Mouse (Mus musculus) kidney, embryonic 14.5 days (tissue): Measurements from ENCODE around the gene Clnk. TPM values are rescaled to one million over a fixed set of nuclear protein-coding genes. Genes with fewer than 3 reads are reported as not detected.
"Not testable (repeated sequence)": the region's sequence is repeated elsewhere in the genome, so short reads cannot be mapped to it uniquely, and the experiment has no call there.

Experiments
- ATAC-seq: fragments of 200-750 bp; cut with Nextera tagmentation; 2 replicates; pipeline ENCODE4 v1.8.0; 2017; ENCODE audit warnings: moderate number of reproducible peaks, mild to moderate bottlenecking, moderate TSS enrichment, moderate library complexity; ENCODE audit not compliant: low FRiP score, low TSS enrichment
- H3K27ac ChIP-seq: fragments of 300-500 bp; sonication (generic); 2 replicates; pipeline ENCODE4 v1.5.1; 2014; ENCODE audit warnings: low read depth, mild to moderate bottlenecking, low read length, moderate library complexity, mixed read lengths
- H3K27me3 ChIP-seq: fragments of 300-500 bp; sonication (generic); 2 replicates; pipeline ENCODE4 v1.6.1; 2014; ENCODE audit warnings: mild to moderate bottlenecking, low read length; ENCODE audit not compliant: control insufficient read depth, insufficient read depth
- H3K36me3 ChIP-seq: fragments of 300-500 bp; sonication (generic); 2 replicates; pipeline ENCODE4 v1.6.1; 2014; ENCODE audit warnings: low read length, mixed read lengths; ENCODE audit not compliant: control insufficient read depth, insufficient read depth
- H3K4me1 ChIP-seq: fragments of 300-500 bp; sonication (generic); 2 replicates; pipeline ENCODE4 v1.6.1; 2014; ENCODE audit warnings: low read length, mixed read lengths; ENCODE audit not compliant: control insufficient read depth, insufficient read depth
- H3K4me2 ChIP-seq: fragments of 300-500 bp; sonication (generic); replicated peaks from 2 replicates; pipeline ENCODE4 v1.6.1; 2014; ENCODE audit warnings: low read depth, mild to moderate bottlenecking, low read length
- H3K4me3 ChIP-seq: fragments of 300-500 bp; sonication (generic); 2 replicates; pipeline ENCODE4 v1.5.1; 2014; ENCODE audit warnings: mild to moderate bottlenecking, low read length
- H3K9ac ChIP-seq: fragments of 300-500 bp; sonication (generic); 2 replicates; pipeline ENCODE4 v1.6.1; 2014; ENCODE audit warnings: low read depth, mild to moderate bottlenecking, low read length, moderate library complexity
- H3K9me3 ChIP-seq: fragments of 300-500 bp; sonication (generic); 2 replicates; pipeline ENCODE4 v1.6.1; 2016; ENCODE audit warnings: low read length; ENCODE audit not compliant: control insufficient read depth
- WGBS: fragments of 180-500 bp; shearing (Covaris S2); extraction: QIAGEN DNeasy Blood & Tissue Kit; methylation state at CpG from one replicate; pipeline ENCODE4 v1.1.7; 2014; 5-methylcytosine and 5-hydroxymethylcytosine counted together
- polyA plus RNA-seq: library from polyadenylated mRNA; unstranded; fragments of >200 nt; fragmentation: Nextera tagmentation; extraction: Ambion mirVana; gene quantifications from 2 replicates; pipeline ENCODE4 v1.2.1, GENCODE M21; 2014

Gene Clnk
- polyA plus RNA-seq: not detected in 2 replicates

- no peaks in the 10 kb centered on the region for H3K9me3 ChIP-seq
- no peaks in the 10 kb centered on the region for H3K4me1 ChIP-seq
- H3K9ac ChIP-seq: no peak within 1 kb of the TSS
- no peak within 1 kb of the TSS for H3K27ac ChIP-seq
- no peak within 1 kb of the TSS for H3K4me3 ChIP-seq
- no peaks in the 10 kb centered on the region for H3K36me3 ChIP-seq
- H3K4me2 ChIP-seq: no peak within 1 kb of the TSS
- H3K27me3 ChIP-seq: no peaks in the 10 kb centered on the region
- WGBS: 88% methylated on average over 11 of the region's 11 CpGs
- no peak for ATAC-seq
Measured at GRCm38 (mm10) chr5:38876622-38877021, at the start of gene Clnk. TSS of gene Clnk (minus strand) at chr5:38876812.

GRCm38 (mm10) chr5:38905271-38905670 lies 28.7 kb upstream of the Clnk start:
- H3K9ac ChIP-seq: no peak overlapping the region
- no peaks in the 10 kb centered on the region for H3K36me3 ChIP-seq
- no peak overlapping the region for H3K4me2 ChIP-seq
- H3K9me3 ChIP-seq: no peaks in the 10 kb centered on the region
- H3K27me3 ChIP-seq: no peaks in the 10 kb centered on the region
- no peak for ATAC-seq
- no peaks in the 10 kb centered on the region for H3K4me1 ChIP-seq
- H3K4me3 ChIP-seq: no peak overlapping the region
- WGBS: 40% methylated on average over 3 of the region's 3 CpGs
- H3K27ac ChIP-seq: no peak overlapping the region

- Histone ChIP-seq H3K27me3 (no peaks in the 10 kb centered on the region), H3K9ac (no peak overlapping the region), H3K4me2 (no peak overlapping the region), H3K4me1 (no peaks in the 10 kb centered on the region), H3K36me3 (no peaks in the 10 kb centered on the region), H3K27ac (no peak overlapping the region), H3K9me3 (no peaks in the 10 kb centered on the region), H3K4me3 (no peak overlapping the region)
- no peak for ATAC-seq
- WGBS: 93% methylated on average over 3 of the region's 3 CpGs
Measured at GRCm38 (mm10) chr5:38904528-38905044, 28.0 kb upstream of the Clnk start.

- no peak overlapping the region for H3K4me2 ChIP-seq
- no peaks in the 10 kb centered on the region for H3K36me3 ChIP-seq
- no peak overlapping the region for H3K27ac ChIP-seq
- no peaks in the 10 kb centered on the region for H3K27me3 ChIP-seq
- no peak for ATAC-seq
- no peak overlapping the region for H3K9ac ChIP-seq
- no peaks in the 10 kb centered on the region for H3K4me1 ChIP-seq
- H3K4me3 ChIP-seq: no peak overlapping the region
- no peaks in the 10 kb centered on the region for H3K9me3 ChIP-seq
- whole genome bisulfite sequencing: 85% methylated on average over 3 of the region's 3 CpGs
Measured at GRCm38 (mm10) chr5:38902889-38903288, 26.3 kb upstream of the Clnk start.

- no peak overlapping the region for H3K27ac ChIP-seq
- H3K9me3 ChIP-seq: no peaks in the 10 kb centered on the region
- no peak for ATAC-seq
- no peak overlapping the region for H3K4me2 ChIP-seq
- no peaks in the 10 kb centered on the region for H3K36me3 ChIP-seq
- H3K27me3 ChIP-seq: no peaks in the 10 kb centered on the region
- WGBS: 75% methylated on average over 2 of the region's 2 CpGs
- H3K9ac ChIP-seq: no peak overlapping the region
- H3K4me1 ChIP-seq: no peaks in the 10 kb centered on the region
- no peak overlapping the region for H3K4me3 ChIP-seq
Measured at GRCm38 (mm10) chr5:38899051-38899450, 22.4 kb upstream of the Clnk start.

- H3K4me2 ChIP-seq: no peak overlapping the region
- 84% methylated on average over 1 of the region's 1 CpGs for WGBS
- no peak for ATAC-seq
Measured at GRCm38 (mm10) chr5:38888646-38889045, 12.0 kb upstream of the Clnk start.

GRCm38 (mm10) chr5:38886623-38887275 lies 10.1 kb upstream of the Clnk start:
- Histone ChIP-seq H3K9ac (no peak overlapping the region), H3K27me3 (no peaks in the 10 kb centered on the region), H3K27ac (no peak overlapping the region), H3K4me2 (no peak overlapping the region), H3K9me3 (no peaks in the 10 kb centered on the region), H3K4me3 (no peak overlapping the region), H3K36me3 (no peaks in the 10 kb centered on the region), H3K4me1 (no peaks in the 10 kb centered on the region)
- 84% methylated on average over 2 of the region's 2 CpGs for WGBS
- ATAC-seq: no peak

More at GRCm38 (mm10) chr5:38888646-38889045, 12.0 kb upstream of the Clnk start:
- no peaks in the 10 kb centered on the region for H3K9me3 ChIP-seq
- no peaks in the 10 kb centered on the region for H3K4me1 ChIP-seq
- no peak overlapping the region for H3K4me3 ChIP-seq
- H3K27me3 ChIP-seq: no peaks in the 10 kb centered on the region
- no peaks in the 10 kb centered on the region for H3K36me3 ChIP-seq
- H3K27ac ChIP-seq: no peak overlapping the region
- no peak overlapping the region for H3K9ac ChIP-seq

GRCm38 (mm10) chr5:38882635-38883034 lies 6.0 kb upstream of the Clnk start:
- WGBS: 100% methylated on average over 1 of the region's 1 CpGs
- not testable (repeated sequence) for ATAC-seq, H3K4me1 ChIP-seq, H3K36me3 ChIP-seq, H3K9ac ChIP-seq, H3K27ac ChIP-seq, H3K4me3 ChIP-seq, H3K27me3 ChIP-seq, H3K4me2 ChIP-seq, H3K9me3 ChIP-seq

- Histone ChIP-seq H3K27ac (no peak overlapping the region), H3K4me1 (no peaks in the 10 kb centered on the region), H3K9me3 (no peaks in the 10 kb centered on the region), H3K4me3 (no peak overlapping the region), H3K4me2 (no peak overlapping the region), H3K9ac (no peak overlapping the region), H3K27me3 (no peaks in the 10 kb centered on the region), H3K36me3 (no peaks in the 10 kb centered on the region)
- 53% methylated on average over 4 of the region's 4 CpGs for WGBS
- ATAC-seq: no peak
Measured at GRCm38 (mm10) chr5:38881728-38882620, 5.4 kb upstream of the Clnk start.
